23 mouse cellular contexts compared by ENCODE assay signal in the genomic region with DNA sequence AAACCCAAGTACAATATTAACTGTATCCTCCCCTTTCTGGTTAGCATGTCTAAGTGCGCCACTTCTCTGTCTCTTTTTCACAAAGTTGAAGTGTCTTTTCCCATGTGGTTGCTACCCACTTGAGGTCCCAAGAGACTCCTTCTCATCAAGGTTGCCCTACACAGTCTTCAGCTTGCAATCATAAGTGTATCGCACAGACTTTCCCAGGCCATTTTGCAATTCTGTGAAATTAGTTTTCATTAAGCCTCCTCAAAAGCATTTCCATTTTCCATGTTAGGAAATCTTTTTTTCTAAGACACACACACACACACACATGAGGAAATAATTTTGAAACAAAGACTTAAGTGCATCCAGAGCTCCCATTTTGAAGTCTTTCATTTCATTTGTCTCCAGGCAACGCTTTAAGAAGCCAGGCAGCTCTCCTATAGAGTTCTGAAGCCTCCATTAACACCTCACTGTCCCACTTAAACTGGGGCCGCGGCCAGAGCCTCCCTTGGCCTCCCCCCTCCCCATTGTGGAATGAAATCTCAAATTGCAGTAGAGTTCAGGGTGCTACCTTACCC. TPM values are rescaled to one million over a fixed set of nuclear protein-coding genes. Genes with fewer than 3 reads are reported as not detected.
DNase-seq lines count a peak whose midpoint lies in the region; ATAC-seq and TF ChIP-seq lines count a peak whose summit lies in the region.
"Had no signal": no experiment of that assay in that cellular context is flagged by ENCODE, and none has a peak within 500 bp of the region (broad histone marks: within the 10 kb centered on the region; RNA-seq: fewer than 3 reads in every experiment).

No protein-coding gene starts in this region.

- WGBS in forebrain, embryonic 14.5 days = 63% methylated on average over 5 of the region's 5 CpGs
- WGBS in forebrain, embryonic 13.5 days = 62% methylated on average over 5 of the region's 5 CpGs
- 36% methylated on average over 5 of the region's 5 CpGs for WGBS in embryonic facial prominence, embryonic 15.5 days
- 30% methylated on average over 5 of the region's 5 CpGs for WGBS in limb, embryonic 13.5 days
- 67% methylated on average over 5 of the region's 5 CpGs for WGBS in thymus, adult 2 months

- H3K4me3 ChIP-seq in forebrain, embryonic 14.5 days (ENCODE audit: low read depth, low read length) = no peak overlapping the region
- H3K4me3 ChIP-seq in forebrain, embryonic 13.5 days = no peak overlapping the region
- no peak overlapping the region for H3K4me3 ChIP-seq in embryonic facial prominence, embryonic 15.5 days (replicated peaks)
- H3K4me3 ChIP-seq in limb, embryonic 13.5 days = no peak overlapping the region
- H3K4me3 ChIP-seq in thymus, adult 2 months (ENCODE audit: control insufficient read depth, insufficient read depth, low read length) = no peak overlapping the region
- H3K4me3 ChIP-seq: heart, embryonic 12.5 days; layer of hippocampus, adult 2 months; neural tube, embryonic 15.5 days had no signal

- DNase-seq in forebrain, embryonic 14.5 days (ENCODE audit: low spot score) = peak; percentile 12
- DNase-seq in brain, embryonic 14.5 days (ENCODE audit: low read depth) = peak; percentile 24
- DNase-seq in urinary bladder, adult 18-20 months (ENCODE audit: low spot score in 2 of 2) = no peak
- no peak for DNase-seq in left cerebral cortex, adult 9 months (ENCODE audit: low spot score in 2 of 2)
- DNase-seq in thymus, adult 2 months = no peak
- DNase-seq: adrenal gland, postnatal 25 days; cerebellum, adult 9-10 months; heart, postnatal 10 days; kidney, adult 9 months; kidney, postnatal 25 days; liver, postnatal 0 days had no signal

- no peaks in the 10 kb centered on the region for H3K9me3 ChIP-seq in forebrain, embryonic 14.5 days (replicated peaks; ENCODE audit: control insufficient read depth, low read length)
- H3K9me3 ChIP-seq in forebrain, embryonic 13.5 days (replicated peaks) = no peaks in the 10 kb centered on the region
- no peaks in the 10 kb centered on the region for H3K9me3 ChIP-seq in embryonic facial prominence, embryonic 15.5 days (replicated peaks)
- no peaks in the 10 kb centered on the region for H3K9me3 ChIP-seq in limb, embryonic 13.5 days
- H3K9me3 ChIP-seq: heart, embryonic 12.5 days; neural tube, embryonic 15.5 days had no signal

- no peaks in the 10 kb centered on the region for H3K27me3 ChIP-seq in forebrain, embryonic 14.5 days (replicated peaks; ENCODE audit: control insufficient read depth, insufficient read depth, low read length)
- 0 out of 2 replicates have a peak, but pooled peaks cover 4% of the 10 kb centered on the region for H3K27me3 ChIP-seq in forebrain, embryonic 13.5 days
- no peaks in the 10 kb centered on the region for H3K27me3 ChIP-seq in embryonic facial prominence, embryonic 15.5 days
- no peaks in the 10 kb centered on the region for H3K27me3 ChIP-seq in limb, embryonic 13.5 days
- H3K27me3 ChIP-seq in thymus, adult 2 months (ENCODE audit: control insufficient read depth, insufficient read depth, low read length) = no peaks in the 10 kb centered on the region
- H3K27me3 ChIP-seq: neural tube, embryonic 15.5 days had no signal

- no peak overlapping the region for H3K4me2 ChIP-seq in forebrain, embryonic 14.5 days (ENCODE audit: low read length)
- H3K4me2 ChIP-seq in forebrain, embryonic 13.5 days = no peak overlapping the region
- peak overlapping the region; percentile 15; the same call in 1 of the 2 replicates for H3K4me2 ChIP-seq in embryonic facial prominence, embryonic 15.5 days (replicated peaks)
- H3K4me2 ChIP-seq in limb, embryonic 13.5 days (replicated peaks) = peak overlapping the region; percentile 22
- H3K4me2 ChIP-seq: heart, embryonic 12.5 days; liver, embryonic 11.5 days; midbrain, embryonic 11.5 days; neural tube, embryonic 15.5 days had no signal

- no peak for ATAC-seq in forebrain, embryonic 14.5 days
- ATAC-seq in forebrain, embryonic 13.5 days = no peak
- ATAC-seq in embryonic facial prominence, embryonic 15.5 days (ENCODE audit: insufficient number of reproducible peaks, low FRiP score, low TSS enrichment, low read depth) = no peak
- ATAC-seq in limb, embryonic 13.5 days (ENCODE audit: low FRiP score, low read depth) = peak; percentile 15; the same call in 1 of the 2 replicates
- ATAC-seq: forebrain, embryonic 16.5 days; hindbrain, postnatal 0 days; intestine, embryonic 16.5 days; liver, postnatal 0 days had no signal

- no peaks in the 10 kb centered on the region for H3K4me1 ChIP-seq in forebrain, embryonic 14.5 days (ENCODE audit: control insufficient read depth, insufficient read depth, low read length)
- H3K4me1 ChIP-seq in forebrain, embryonic 13.5 days = peaks cover 7% of the 10 kb centered on the region; the same call in 1 of the 2 replicates
- H3K4me1 ChIP-seq in embryonic facial prominence, embryonic 15.5 days = peaks cover 67% of the 10 kb centered on the region
- H3K4me1 ChIP-seq in limb, embryonic 13.5 days = peaks cover 70% of the 10 kb centered on the region
- H3K4me1 ChIP-seq in thymus, adult 2 months (replicated peaks; ENCODE audit: control insufficient read depth, insufficient read depth, low read length) = no peaks in the 10 kb centered on the region

- TF ChIP-seq CTCF in brain, embryonic 14.5 days (IDR thresholded peaks at IDR 0.05; ENCODE audit: borderline replicate concordance, extremely low read depth, insufficient read depth, insufficient read length) = no peak
- no peak for TF ChIP-seq CTCF in thymus, adult 2 months (IDR thresholded peaks at IDR 0.05; ENCODE audit: borderline replicate concordance, control insufficient read depth, extremely low read depth, insufficient read depth, low read length, poor library complexity)

- no peak for TF ChIP-seq POLR2A in brain, embryonic 14.5 days (IDR thresholded peaks at IDR 0.05; ENCODE audit: borderline replicate concordance, extremely low read depth, insufficient read depth, insufficient read length, poor library complexity, severe bottlenecking)
- TF ChIP-seq POLR2A in thymus, adult 2 months (IDR thresholded peaks at IDR 0.05; ENCODE audit: control insufficient read depth, extremely low read depth, insufficient read depth, low read length, poor library complexity) = no peak

- no peak overlapping the region for H3K9ac ChIP-seq in forebrain, embryonic 14.5 days (ENCODE audit: low read length)
- no peak overlapping the region for H3K9ac ChIP-seq in forebrain, embryonic 13.5 days
- no peak overlapping the region for H3K9ac ChIP-seq in embryonic facial prominence, embryonic 15.5 days
- H3K9ac ChIP-seq in limb, embryonic 13.5 days = no peak overlapping the region
- H3K9ac ChIP-seq: heart, embryonic 12.5 days; liver, postnatal 0 days; neural tube, embryonic 15.5 days had no signal

- H3K36me3 ChIP-seq in forebrain, embryonic 14.5 days (ENCODE audit: control insufficient read depth, insufficient read depth, low read length) = no peaks in the 10 kb centered on the region
- no peaks in the 10 kb centered on the region for H3K36me3 ChIP-seq in forebrain, embryonic 13.5 days (ENCODE audit: poor library complexity, severe bottlenecking)
- H3K36me3 ChIP-seq in embryonic facial prominence, embryonic 15.5 days = no peaks in the 10 kb centered on the region
- H3K36me3 ChIP-seq in limb, embryonic 13.5 days = no peaks in the 10 kb centered on the region
- no peaks in the 10 kb centered on the region for H3K36me3 ChIP-seq in thymus, adult 2 months (ENCODE audit: control insufficient read depth, insufficient read depth, low read length)
- H3K36me3 ChIP-seq: heart, embryonic 12.5 days; neural tube, embryonic 15.5 days had no signal

- H3K27ac ChIP-seq in forebrain, embryonic 14.5 days (ENCODE audit: low read depth, low read length) = no peak overlapping the region
- H3K27ac ChIP-seq in forebrain, embryonic 13.5 days = no peak overlapping the region
- peak overlapping the region; percentile 89 for H3K27ac ChIP-seq in embryonic facial prominence, embryonic 15.5 days (replicated peaks)
- peak overlapping the region; percentile 67 for H3K27ac ChIP-seq in limb, embryonic 13.5 days
- H3K27ac ChIP-seq in thymus, adult 2 months (ENCODE audit: control insufficient read depth, insufficient read depth, low read length) = no peak overlapping the region
- H3K27ac ChIP-seq: hindbrain, postnatal 0 days; layer of hippocampus, adult 2 months; macrophage; neural tube, embryonic 15.5 days had no signal

RNA-seq across cellular contexts. Expression of a gene that starts 7.5 kb away (rescaled TPM):
- polyA plus RNA-seq in forebrain, embryonic 14.5 days (2014; fragmentation: Nextera tagmentation; extraction: Ambion mirVana) = 2.9 and 5.5 TPM in 2 replicates
- 2.2 and 2.3 TPM in 2 replicates for polyA plus RNA-seq in forebrain, embryonic 13.5 days (2015; fragmentation: Nextera tagmentation; extraction: Ambion mirVana)
- polyA plus RNA-seq in brain, embryonic 14.5 days (2012; rRNA removed) = 14.9 and 22.3 TPM in 2 replicates
- polyA plus RNA-seq in embryonic facial prominence, embryonic 15.5 days (2015; fragmentation: Nextera tagmentation; extraction: Ambion mirVana) = 204 and 259 TPM in 2 replicates
- polyA plus RNA-seq in limb, embryonic 13.5 days (2015; fragmentation: Nextera tagmentation; extraction: Ambion mirVana) = 78.1 and 86.3 TPM in 2 replicates
- polyA plus RNA-seq in thymus, adult 2 months (2012; rRNA removed) = 6.5 and 6.8 TPM in 2 replicates

Comparison
In these comparisons a context has a peak if more than half of its experiments do, and no peak if none do; other contexts are left out.
1. DNase-seq: peak in forebrain, embryonic 14.5 days (single experiment) and brain, embryonic 14.5 days (single experiment); none in urinary bladder, adult 18-20 months (0 of 2), left cerebral cortex, adult 9 months (0 of 2) and thymus, adult 2 months (single experiment).
2. H3K27ac ChIP-seq: peak in embryonic facial prominence, embryonic 15.5 days (single experiment) and limb, embryonic 13.5 days (single experiment); none in forebrain, embryonic 14.5 days (single experiment), forebrain, embryonic 13.5 days (single experiment) and thymus, adult 2 months (single experiment).
3. H3K4me2 ChIP-seq: peak in embryonic facial prominence, embryonic 15.5 days (single experiment) and limb, embryonic 13.5 days (single experiment); none in forebrain, embryonic 14.5 days (single experiment) and forebrain, embryonic 13.5 days (single experiment).